Mouse (Mus musculus): ENCODE data around the gene Tomm70a.

The Tomm70a gene

GRCm38 (mm10) chr16:57120913-57121815, at the start of gene Tomm70a:
Gene Tomm70a, plus strand, starts transcription at chr16:57121703.
- peak; percentile 96 for DNase-seq

DNA sequence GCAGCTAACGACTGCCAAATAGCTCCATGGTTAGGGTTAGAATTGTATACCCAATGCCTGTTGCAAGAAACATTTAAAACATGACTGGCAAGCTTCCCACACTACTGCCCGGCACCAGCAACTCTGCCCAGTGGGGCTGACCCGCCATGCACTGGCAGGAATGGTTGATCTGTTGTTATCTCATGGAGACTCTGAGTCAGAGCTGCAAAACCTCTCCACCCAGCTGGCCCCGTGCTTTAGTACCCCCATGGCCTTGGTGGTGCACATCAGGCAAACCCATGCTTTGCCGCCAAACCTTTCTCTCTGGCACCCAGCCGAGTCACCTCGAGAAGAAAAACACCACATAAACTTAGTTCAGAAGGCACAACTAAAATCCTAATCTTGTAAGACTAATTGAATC, 45.5 kb upstream of the Tomm70a start:
- no peak for DNase-seq

DNA sequence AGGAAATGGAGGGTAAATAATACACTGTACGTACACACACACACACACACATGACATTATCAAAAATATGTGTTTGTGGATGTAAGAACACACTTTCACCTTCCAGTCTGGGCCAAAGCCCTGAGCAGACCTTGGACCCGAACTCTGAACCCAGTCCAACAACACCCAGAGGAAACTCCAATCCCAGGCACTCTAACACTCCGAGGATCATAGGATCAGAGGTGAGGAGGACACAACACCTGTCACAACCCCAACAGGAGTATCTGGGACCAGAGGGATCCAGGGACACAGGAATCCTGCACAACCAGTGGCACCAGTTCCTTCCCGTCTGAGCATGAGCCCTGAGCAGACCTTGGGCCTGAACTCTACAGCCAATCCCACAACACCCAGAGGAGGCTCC, 41.9 kb upstream of the Tomm70a start:
- DNase-seq: no peak

DNA sequence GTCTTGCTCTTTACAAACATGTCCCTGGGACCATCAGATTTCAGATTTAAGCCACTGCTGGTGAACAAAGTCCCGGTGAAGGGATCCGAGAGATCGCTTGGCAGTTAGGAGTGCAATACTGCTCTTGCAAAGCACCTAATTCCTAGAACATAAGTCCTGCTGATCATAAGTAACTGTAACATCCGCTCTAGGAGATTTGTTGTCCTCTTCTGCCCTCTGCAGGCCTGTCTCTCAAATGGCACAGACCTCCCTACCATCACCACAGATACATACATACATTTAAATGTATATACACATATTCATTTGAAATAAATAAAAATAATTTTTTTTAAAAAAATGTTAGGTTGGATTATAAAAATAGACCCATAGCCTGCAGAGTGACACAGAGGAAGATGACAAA, 29.0 kb upstream of the Tomm70a start:
- peak; percentile 71 to 73 for DNase-seq

DNA sequence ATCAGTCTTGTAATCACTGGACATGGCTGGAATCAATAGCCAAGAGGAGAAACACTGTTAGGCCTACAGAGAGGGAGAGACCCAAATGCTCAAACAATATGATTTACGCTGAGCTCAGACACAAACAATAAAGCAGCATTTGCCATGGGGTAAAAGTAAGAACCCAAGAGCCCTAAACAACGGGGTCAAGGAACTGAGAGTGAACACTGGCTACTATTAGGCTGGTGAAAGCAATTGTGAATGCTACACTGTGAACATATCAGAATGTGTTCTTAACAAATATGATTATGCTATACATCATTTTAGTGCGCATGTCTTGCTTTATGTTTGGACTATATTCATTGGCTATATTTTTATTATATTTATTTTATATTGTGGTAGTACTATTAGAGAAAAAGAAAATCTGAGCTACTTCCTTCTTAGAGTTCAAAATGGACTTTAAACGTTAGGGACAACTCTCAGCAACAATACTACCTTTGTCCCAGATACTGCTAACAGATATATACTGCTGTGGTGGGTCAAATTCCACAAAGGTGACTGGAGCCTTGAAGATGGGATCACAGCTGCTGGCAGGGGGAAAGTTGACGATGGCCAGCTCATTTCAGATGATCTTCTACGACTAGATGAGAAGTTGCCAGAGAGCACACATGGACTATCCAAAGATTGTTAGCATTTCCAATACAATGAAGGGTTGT, 28.4 kb upstream of the Tomm70a start:
- no peak for DNase-seq

- DNase-seq: peak; percentile 7 to 21
Observed at GRCm38 (mm10) chr16:57098468-57099144, 22.9 kb upstream of the Tomm70a start.

DNA sequence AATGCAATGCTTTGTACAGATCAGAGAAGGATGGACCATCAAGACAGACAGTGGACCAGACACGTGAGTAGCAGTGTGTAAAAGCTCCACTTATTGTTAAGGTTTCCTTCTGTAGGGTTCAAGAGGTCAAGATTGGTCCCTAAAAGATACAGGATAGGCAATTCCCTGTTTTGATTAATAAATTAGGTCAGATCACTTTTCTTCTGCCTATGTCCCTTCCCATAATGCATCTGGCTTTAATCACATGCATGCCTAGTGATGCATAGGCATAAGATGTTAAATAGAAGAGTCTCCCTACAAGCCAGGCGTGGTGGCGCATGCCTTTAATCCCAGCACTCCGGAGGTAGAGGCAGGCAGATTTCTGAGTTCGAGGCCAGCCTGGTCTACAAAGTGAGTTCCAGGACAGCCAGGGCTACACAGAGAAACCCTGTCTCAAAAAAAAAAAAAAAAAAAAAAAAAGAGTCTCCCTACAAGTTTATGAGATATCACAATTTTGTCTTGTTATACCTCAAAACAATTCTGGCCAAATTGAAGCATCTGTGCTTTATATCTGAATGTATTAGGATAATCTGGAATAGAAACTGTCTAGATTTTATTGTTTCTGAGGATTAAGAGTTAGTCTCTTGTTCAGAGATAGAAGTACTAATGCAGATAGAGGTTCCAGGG, 21.8 kb upstream of the Tomm70a start:
- DNase-seq: no peak

GRCm38 (mm10) chr16:57101174-57101573, 20.3 kb upstream of the Tomm70a start:
- no peak for DNase-seq

- no peak for DNase-seq
Observed at GRCm38 (mm10) chr16:57106185-57106960, 15.1 kb upstream of the Tomm70a start.

- DNase-seq: no peak
Observed at GRCm38 (mm10) chr16:57116066-57116465, 5.4 kb upstream of the Tomm70a start.

DNA sequence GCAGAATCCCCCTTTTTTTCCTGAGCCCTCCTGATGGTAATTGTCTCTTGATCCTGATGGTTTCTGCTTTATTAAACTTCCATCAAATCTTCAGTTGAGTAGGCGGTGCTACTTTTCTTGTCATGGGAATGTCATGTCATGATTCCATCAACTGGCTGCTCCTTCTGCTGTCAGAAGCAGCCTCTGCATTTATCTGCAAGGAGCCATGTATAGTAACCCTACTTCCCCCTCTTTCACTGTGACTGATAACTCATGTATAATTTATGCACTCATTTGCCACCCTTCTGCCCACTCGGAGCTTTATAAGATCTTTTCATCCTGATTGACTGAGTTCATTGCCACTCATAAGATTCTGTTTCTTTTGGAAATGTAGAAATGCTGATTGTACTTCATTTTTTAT, 3.9 kb upstream of the Tomm70a start:
- DNase-seq: no peak

GRCm38 (mm10) chr16:57121816-57122415, 413 bp downstream of the Tomm70a start:
- no peak for DNase-seq

DNA sequence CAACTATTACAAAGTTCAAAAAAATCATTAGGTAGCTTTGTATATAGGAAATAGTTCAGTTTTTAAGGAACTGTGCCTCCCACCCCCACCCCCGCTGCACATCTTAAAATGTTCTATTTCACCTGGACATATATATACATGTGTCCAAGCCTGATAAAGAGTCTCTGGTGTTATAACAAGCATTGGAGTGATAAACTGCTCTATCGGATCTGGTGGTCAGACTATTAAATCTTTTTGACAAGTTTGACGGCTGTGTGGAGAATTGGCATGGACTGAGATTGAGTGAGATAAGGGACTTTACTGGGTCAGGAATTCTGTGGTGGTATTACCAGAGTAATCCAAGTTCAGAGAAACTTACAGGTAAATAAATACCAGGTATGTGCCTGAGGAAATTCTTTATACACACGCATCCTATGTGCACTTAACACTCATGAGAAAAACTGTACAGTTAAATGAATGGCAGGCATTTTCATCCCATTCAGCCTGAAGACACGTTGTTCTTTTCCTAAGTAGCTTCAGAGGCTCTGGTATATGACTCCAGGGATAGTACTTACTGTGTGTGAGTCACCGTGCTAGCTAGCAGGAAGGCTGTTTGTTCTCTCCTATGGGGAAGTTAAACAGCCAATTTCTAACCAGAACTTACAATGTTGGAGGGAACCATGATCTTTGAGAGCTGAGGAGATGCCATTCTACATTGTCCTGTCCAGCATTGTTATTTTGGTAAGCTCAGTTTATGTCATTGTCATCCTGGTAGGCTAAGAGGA, 1.4 kb downstream of the Tomm70a start:
- no peak for DNase-seq

- no peak for DNase-seq
Observed at GRCm38 (mm10) chr16:57126268-57126667, 4.8 kb downstream of the Tomm70a start.

GRCm38 (mm10) chr16:57127825-57128224, 6.3 kb downstream of the Tomm70a start:
- no peak for DNase-seq

GRCm38 (mm10) chr16:57130752-57131400, 9.4 kb downstream of the Tomm70a start:
- DNase-seq: no peak

GRCm38 (mm10) chr16:57131544-57131943, 10.0 kb downstream of the Tomm70a start:
- DNase-seq: no peak

DNA sequence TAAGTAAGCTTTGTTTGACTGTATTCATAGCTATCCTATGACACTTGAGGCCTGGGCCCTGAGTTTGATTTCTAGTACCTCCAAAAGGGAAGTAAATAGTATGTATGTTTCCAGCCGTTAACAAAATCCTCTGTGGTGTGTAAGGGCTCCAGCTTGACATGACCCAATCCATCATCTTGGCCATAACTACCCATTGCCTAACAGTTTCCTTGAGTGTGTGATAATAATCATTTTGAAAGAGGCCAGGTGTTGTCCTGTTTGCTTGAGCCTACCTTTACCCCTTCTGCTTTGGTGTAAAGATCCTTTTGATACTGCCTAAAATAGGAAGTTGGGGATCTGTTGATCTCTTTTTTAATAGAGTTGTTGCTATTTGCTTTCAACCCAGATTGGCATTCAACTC, 10.8 kb downstream of the Tomm70a start:
- DNase-seq: no peak

DNA sequence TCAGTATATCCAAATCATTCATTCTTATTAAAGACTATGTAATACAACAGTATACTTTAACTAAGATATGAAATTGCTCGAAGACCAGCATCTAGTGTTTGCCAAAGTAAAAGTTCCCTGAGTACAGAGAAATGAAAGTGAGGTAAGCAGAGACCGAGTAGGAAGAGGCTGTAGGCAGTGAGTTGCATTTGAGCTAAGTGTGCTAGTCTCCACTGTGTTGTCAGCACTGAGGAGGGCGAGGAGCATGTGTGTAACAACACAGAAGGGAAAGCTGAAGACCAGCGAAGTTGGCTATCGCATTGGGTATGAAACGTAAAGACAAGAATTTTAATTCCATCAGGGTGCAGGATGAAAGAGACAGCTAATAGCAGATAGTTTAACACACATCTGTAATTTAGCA, 12.1 kb downstream of the Tomm70a start:
- no peak for DNase-seq

GRCm38 (mm10) chr16:57144741-57145140, 23.2 kb downstream of the Tomm70a start:
- DNase-seq: no peak
